ENCODE assay signal across 18 mouse cellular contexts in the genomic region with DNA sequence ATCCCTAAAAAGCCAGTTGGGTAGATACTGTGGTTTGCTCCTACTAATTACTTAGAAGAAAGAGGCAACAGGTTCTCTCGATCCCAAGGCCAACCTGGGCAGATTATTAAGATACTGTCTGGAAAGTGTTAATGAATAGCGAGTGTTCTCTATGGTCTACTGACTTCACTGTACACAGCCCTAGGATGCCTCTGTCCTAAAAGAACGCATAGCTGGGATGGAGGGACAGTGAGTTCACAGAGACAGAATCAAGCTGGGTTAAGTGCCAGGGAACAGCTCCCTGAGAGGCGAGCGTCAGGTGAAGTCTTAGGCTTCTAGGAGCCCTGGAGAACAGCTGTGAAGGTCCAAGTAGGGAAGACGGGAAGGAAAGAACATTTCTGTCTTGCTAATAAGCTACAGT.
DNase-seq lines count a peak whose midpoint lies in the region; ATAC-seq and TF ChIP-seq lines count a peak whose summit lies in the region.
"Had no signal": no experiment of that assay in that cellular context is flagged by ENCODE, and none has a peak within 500 bp of the region (broad histone marks: within the 10 kb centered on the region; RNA-seq: fewer than 3 reads in every experiment).

No protein-coding gene starts in this region.

- no peak overlapping the region for H3K4me2 ChIP-seq in kidney, postnatal 0 days (ENCODE audit: low read length)
- no peak overlapping the region for H3K4me2 ChIP-seq in hindbrain, postnatal 0 days (ENCODE audit: low read depth, low read length)
- H3K4me2 ChIP-seq: embryonic facial prominence, embryonic 12.5 days; forebrain, embryonic 15.5 days; heart, embryonic 12.5 days; hindbrain, embryonic 14.5 days had no signal

- H3K4me1 ChIP-seq in kidney, postnatal 0 days (replicated peaks; ENCODE audit: insufficient read depth, low read length) = no peaks in the 10 kb centered on the region
- H3K4me1 ChIP-seq in hindbrain, postnatal 0 days (ENCODE audit: insufficient read depth, low read length) = no peaks in the 10 kb centered on the region
- H3K4me1 ChIP-seq: forebrain, embryonic 15.5 days; hindbrain, embryonic 10.5 days had no signal

- peak overlapping the region; percentile 20 for H3K27ac ChIP-seq in kidney, postnatal 0 days
- no peak overlapping the region for H3K27ac ChIP-seq in hindbrain, postnatal 0 days
- H3K27ac ChIP-seq: embryonic facial prominence, embryonic 12.5 days; forebrain, embryonic 15.5 days; heart, adult 2 months; hindbrain, embryonic 10.5 days; hindbrain, embryonic 14.5 days had no signal

- H3K36me3 ChIP-seq in kidney, postnatal 0 days (ENCODE audit: insufficient read depth, low read length) = no peaks in the 10 kb centered on the region
- no peaks in the 10 kb centered on the region for H3K36me3 ChIP-seq in hindbrain, postnatal 0 days (ENCODE audit: insufficient read depth, low read length)
- H3K36me3 ChIP-seq: embryonic facial prominence, embryonic 12.5 days; forebrain, embryonic 15.5 days; hindbrain, embryonic 10.5 days had no signal

- no peak overlapping the region for H3K9ac ChIP-seq in kidney, postnatal 0 days (ENCODE audit: low read depth, low read length)
- no peak overlapping the region for H3K9ac ChIP-seq in hindbrain, postnatal 0 days (replicated peaks; ENCODE audit: low read length)
- H3K9ac ChIP-seq: embryonic facial prominence, embryonic 12.5 days; forebrain, embryonic 15.5 days; heart, embryonic 12.5 days; hindbrain, embryonic 14.5 days had no signal

- H3K9me3 ChIP-seq in kidney, postnatal 0 days (replicated peaks; ENCODE audit: low read length) = no peaks in the 10 kb centered on the region
- H3K9me3 ChIP-seq in hindbrain, postnatal 0 days (ENCODE audit: low read length) = no peaks in the 10 kb centered on the region
- H3K9me3 ChIP-seq: embryonic facial prominence, embryonic 12.5 days; forebrain, embryonic 15.5 days; hindbrain, embryonic 10.5 days had no signal

- no peak for TF ChIP-seq CTCF in kidney, postnatal 0 days (IDR thresholded peaks at IDR 0.05; ENCODE audit: low read depth)
- no peak for TF ChIP-seq CTCF in hindbrain, postnatal 0 days (IDR thresholded peaks at IDR 0.05; ENCODE audit: low read depth)

- H3K4me3 ChIP-seq in kidney, postnatal 0 days (replicated peaks; ENCODE audit: low read depth, low read length) = no peak overlapping the region
- H3K4me3 ChIP-seq in hindbrain, postnatal 0 days (ENCODE audit: low read length) = no peak overlapping the region
- H3K4me3 ChIP-seq: embryonic facial prominence, embryonic 12.5 days; forebrain, embryonic 15.5 days; heart, adult 2 months; heart, embryonic 12.5 days; hindbrain, embryonic 10.5 days had no signal

- 63% methylated on average over 6 of the region's 6 CpGs for WGBS in kidney, postnatal 0 days
- whole genome bisulfite sequencing in hindbrain, postnatal 0 days = 87% methylated on average over 6 of the region's 6 CpGs

- peak; percentile 49 for DNase-seq in kidney, adult 18-20 months
- DNase-seq in kidney, adult 8-10 months = peak; percentile 62 to 69
- DNase-seq in kidney, postnatal 0 days (ENCODE audit: low spot score) = peak; percentile 29
- DNase-seq in kidney, postnatal 36 days = peak; percentile 53 to 84
- no peak for DNase-seq in retina, postnatal 1 day
- no peak for DNase-seq in hindbrain, postnatal 0 days (ENCODE audit: low spot score)
- DNase-seq in left cerebral cortex, adult 9 months (ENCODE audit: low spot score in 2 of 2) = no peak
- DNase-seq: adrenal gland, postnatal 14 days; cerebellum, adult 11-12 months; cerebellum, adult 9-10 months; cerebellum, postnatal 25 days; gastrocnemius, postnatal 10 days; heart, adult 2 months had no signal

- no peaks in the 10 kb centered on the region for H3K27me3 ChIP-seq in kidney, postnatal 0 days (ENCODE audit: insufficient read depth, low read length)
- no peaks in the 10 kb centered on the region for H3K27me3 ChIP-seq in hindbrain, postnatal 0 days (ENCODE audit: insufficient read depth, low read length)
- H3K27me3 ChIP-seq: embryonic facial prominence, embryonic 12.5 days; forebrain, embryonic 15.5 days; heart, embryonic 12.5 days had no signal

- peak; percentile 88 for ATAC-seq in kidney, postnatal 0 days (replicated peaks; ENCODE audit: low FRiP score, low read depth)
- no peak for ATAC-seq in hindbrain, postnatal 0 days
- ATAC-seq: forebrain, embryonic 15.5 days had no signal

Comparison
In these comparisons a context has a peak if more than half of its experiments do, and no peak if none do; other contexts are left out.
1. DNase-seq: peak in kidney, adult 18-20 months (single experiment), kidney, adult 8-10 months (2 of 2), kidney, postnatal 0 days (single experiment) and kidney, postnatal 36 days (2 of 2); none in retina, postnatal 1 day (single experiment), hindbrain, postnatal 0 days (single experiment) and left cerebral cortex, adult 9 months (0 of 2).